Mouse (Mus musculus): ENCODE results near the gene Tshr. TPM values are rescaled to one million over a fixed set of nuclear protein-coding genes. Genes with fewer than 3 reads are reported as not detected.

Gene Tshr
- polyA plus RNA-seq, 1 experiment from 2014 or later: 0.98 TPM

- H3K9ac ChIP-seq (ENCODE audit: low read length): no peak overlapping the region
- ATAC-seq (peak; percentile 89), DNase-seq (ENCODE audit: low spot score) (peak; percentile 94)
- 18% methylated on average over 7 of the region's 7 CpGs for WGBS
- H3K27ac ChIP-seq (ENCODE audit: low read depth, low read length): peak overlapping the region; percentile 52; the same call in 1 of the 2 replicates
- no peaks in the 10 kb centered on the region for H3K36me3 ChIP-seq (ENCODE audit: control insufficient read depth, insufficient read depth, low read length)
- H3K4me2 ChIP-seq (ENCODE audit: low read length): no peak overlapping the region
- no peak overlapping the region for H3K4me3 ChIP-seq (ENCODE audit: low read depth, low read length)
- no peaks in the 10 kb centered on the region for H3K9me3 ChIP-seq (replicated peaks; ENCODE audit: control insufficient read depth, low read length)
- H3K4me1 ChIP-seq (ENCODE audit: control insufficient read depth, insufficient read depth, low read length): peaks cover 18% of the 10 kb centered on the region
- no peaks in the 10 kb centered on the region for H3K27me3 ChIP-seq (replicated peaks; ENCODE audit: control insufficient read depth, insufficient read depth, low read length)
Measured at GRCm38 (mm10) chr12:91412461-91413182, 28.3 kb downstream of the Tshr start.

GRCm38 (mm10) chr12:91415112-91415511 is 30.7 kb downstream of the Tshr start:
- Histone ChIP-seq H3K4me3 (ENCODE audit: low read depth, low read length) (no peak overlapping the region), H3K9ac (ENCODE audit: low read length) (no peak overlapping the region)

DNA sequence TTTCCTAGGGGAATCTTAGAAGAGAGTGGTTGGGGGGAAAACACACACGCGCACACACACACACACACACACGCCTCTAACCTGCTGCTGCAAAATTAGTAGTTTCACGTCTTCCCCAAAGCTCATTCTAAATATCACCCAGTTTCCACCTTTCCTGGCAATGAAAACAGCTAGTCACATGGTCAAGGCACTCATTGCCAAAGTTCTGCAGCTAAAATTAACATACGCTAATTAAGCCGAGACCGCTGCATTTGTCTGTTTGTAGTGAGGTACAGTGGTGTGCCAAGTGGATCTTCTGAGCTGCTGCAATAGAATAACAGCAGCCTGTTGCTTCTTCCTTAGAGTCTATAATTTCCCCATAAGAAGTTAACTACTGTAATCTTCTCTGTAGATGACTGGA is 32.5 kb downstream of the Tshr start:
- Histone ChIP-seq H3K27me3 (replicated peaks; ENCODE audit: control insufficient read depth, insufficient read depth, low read length) (no peaks in the 10 kb centered on the region), H3K4me2 (ENCODE audit: low read length) (no peak overlapping the region), H3K4me3 (ENCODE audit: low read depth, low read length) (no peak overlapping the region), H3K9ac (ENCODE audit: low read length) (no peak overlapping the region), H3K4me1 (ENCODE audit: control insufficient read depth, insufficient read depth, low read length) (peaks cover 18% of the 10 kb centered on the region), H3K9me3 (replicated peaks; ENCODE audit: control insufficient read depth, low read length) (no peaks in the 10 kb centered on the region), H3K36me3 (ENCODE audit: control insufficient read depth, insufficient read depth, low read length) (no peaks in the 10 kb centered on the region), H3K27ac (ENCODE audit: low read depth, low read length) (no peak overlapping the region)
- ATAC-seq (peak; percentile 31), DNase-seq (ENCODE audit: low spot score) (peak; percentile 83)
- WGBS: 42% methylated on average over 7 of the region's 7 CpGs

More at GRCm38 (mm10) chr12:91415112-91415511, 30.7 kb downstream of the Tshr start:
- ATAC-seq: no peak
- H3K9me3 ChIP-seq (replicated peaks; ENCODE audit: control insufficient read depth, low read length): no peaks in the 10 kb centered on the region
- H3K36me3 ChIP-seq (ENCODE audit: control insufficient read depth, insufficient read depth, low read length): no peaks in the 10 kb centered on the region
- H3K27me3 ChIP-seq (replicated peaks; ENCODE audit: control insufficient read depth, insufficient read depth, low read length): no peaks in the 10 kb centered on the region
- DNase-seq (ENCODE audit: low spot score): no peak
- no peak overlapping the region for H3K4me2 ChIP-seq (ENCODE audit: low read length)
- WGBS: 72% methylated on average over 6 of the region's 6 CpGs
- H3K27ac ChIP-seq (ENCODE audit: low read depth, low read length): no peak overlapping the region
- H3K4me1 ChIP-seq (ENCODE audit: control insufficient read depth, insufficient read depth, low read length): peaks cover 18% of the 10 kb centered on the region

- no peaks in the 10 kb centered on the region for H3K27me3 ChIP-seq (replicated peaks; ENCODE audit: control insufficient read depth, insufficient read depth, low read length)
- no peak overlapping the region for H3K4me2 ChIP-seq (ENCODE audit: low read length)
- no peaks in the 10 kb centered on the region for H3K9me3 ChIP-seq (replicated peaks; ENCODE audit: control insufficient read depth, low read length)
- no peak overlapping the region for H3K9ac ChIP-seq (ENCODE audit: low read length)
- peaks cover 9% of the 10 kb centered on the region; the same call in 1 of the 2 replicates for H3K4me1 ChIP-seq (ENCODE audit: control insufficient read depth, insufficient read depth, low read length)
- no peak overlapping the region for H3K4me3 ChIP-seq (ENCODE audit: low read depth, low read length)
- DNase-seq (ENCODE audit: low spot score): peak; percentile 60
- 48% methylated on average over 7 of the region's 7 CpGs for WGBS
- no peak for ATAC-seq
- H3K27ac ChIP-seq (ENCODE audit: low read depth, low read length): no peak overlapping the region
- no peaks in the 10 kb centered on the region for H3K36me3 ChIP-seq (ENCODE audit: control insufficient read depth, insufficient read depth, low read length)
Measured at GRCm38 (mm10) chr12:91418791-91419190, 34.4 kb downstream of the Tshr start.

DNA sequence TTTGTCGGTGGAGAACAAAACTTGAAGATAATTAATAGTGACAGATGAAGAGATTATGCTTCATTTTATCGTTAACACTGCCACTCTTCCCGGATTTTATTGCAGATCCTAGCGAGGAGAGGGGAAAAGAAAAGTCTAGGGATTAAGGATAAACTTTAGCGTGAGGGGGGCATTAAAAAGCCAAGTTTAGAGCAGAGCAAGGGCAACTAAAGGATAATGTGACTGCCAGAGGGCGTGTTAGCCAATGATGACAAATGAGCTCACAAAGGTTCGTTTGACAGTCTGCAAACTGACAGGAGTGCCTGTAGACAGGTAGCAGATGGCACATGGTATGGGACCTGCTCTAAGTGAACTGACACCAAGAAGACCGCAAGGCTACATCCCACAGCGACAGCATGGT is 36.9 kb downstream of the Tshr start:
- ATAC-seq (no peak), DNase-seq (ENCODE audit: low spot score) (no peak)
- 43% methylated on average over 9 of the region's 9 CpGs for WGBS
- Histone ChIP-seq H3K4me3 (ENCODE audit: low read depth, low read length) (no peak overlapping the region), H3K27ac (ENCODE audit: low read depth, low read length) (no peak overlapping the region), H3K27me3 (replicated peaks; ENCODE audit: control insufficient read depth, insufficient read depth, low read length) (no peaks in the 10 kb centered on the region), H3K9me3 (replicated peaks; ENCODE audit: control insufficient read depth, low read length) (no peaks in the 10 kb centered on the region), H3K36me3 (ENCODE audit: control insufficient read depth, insufficient read depth, low read length) (no peaks in the 10 kb centered on the region), H3K9ac (ENCODE audit: low read length) (no peak overlapping the region), H3K4me2 (ENCODE audit: low read length) (no peak overlapping the region), H3K4me1 (ENCODE audit: control insufficient read depth, insufficient read depth, low read length) (peaks cover 9% of the 10 kb centered on the region; the same call in 1 of the 2 replicates)

DNA sequence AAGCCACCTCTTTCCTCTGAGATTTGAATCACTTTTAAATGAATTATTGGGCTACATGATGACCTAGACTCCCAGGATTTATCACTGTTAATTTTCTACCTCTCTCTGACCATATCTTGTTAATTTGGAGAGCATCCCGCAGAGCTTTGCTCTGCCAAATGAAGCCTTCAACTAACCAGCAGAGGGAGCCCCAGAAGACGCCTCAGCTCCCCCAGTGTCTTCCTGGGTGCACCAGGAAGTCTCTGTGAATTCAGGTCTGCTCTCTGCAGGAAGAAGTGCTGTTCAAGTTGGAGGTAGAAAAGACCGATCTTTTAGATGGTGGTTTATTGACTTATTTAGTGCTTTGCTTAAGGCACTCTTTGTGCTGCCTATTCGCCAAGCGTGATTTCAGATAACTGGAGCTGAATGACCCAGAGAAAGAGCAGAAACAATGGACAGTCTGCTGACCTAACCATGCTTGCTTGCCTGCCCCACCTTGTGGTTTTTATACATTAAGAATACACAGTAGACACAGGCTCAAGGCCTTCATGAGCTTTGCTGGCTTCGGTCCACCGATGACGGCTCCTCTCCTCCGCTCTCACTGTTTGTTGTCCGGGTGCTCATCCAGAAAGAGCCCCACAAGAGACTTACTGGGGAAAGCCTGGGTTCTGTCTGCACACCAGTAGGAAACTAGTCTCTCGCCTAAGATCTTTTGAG is 38.9 kb downstream of the Tshr start:
- 71% methylated on average over 11 of the region's 11 CpGs for WGBS
- Histone ChIP-seq H3K4me2 (ENCODE audit: low read length) (no peak overlapping the region), H3K4me1 (ENCODE audit: control insufficient read depth, insufficient read depth, low read length) (peaks cover 3% of the 10 kb centered on the region; the same call in 1 of the 2 replicates), H3K9ac (ENCODE audit: low read length) (no peak overlapping the region), H3K27me3 (replicated peaks; ENCODE audit: control insufficient read depth, insufficient read depth, low read length) (no peaks in the 10 kb centered on the region), H3K4me3 (ENCODE audit: low read depth, low read length) (no peak overlapping the region), H3K9me3 (replicated peaks; ENCODE audit: control insufficient read depth, low read length) (no peaks in the 10 kb centered on the region), H3K27ac (ENCODE audit: low read depth, low read length) (no peak overlapping the region), H3K36me3 (ENCODE audit: control insufficient read depth, insufficient read depth, low read length) (no peaks in the 10 kb centered on the region)
- DNase-seq (ENCODE audit: low spot score): peak; percentile 70
- peak; percentile 67 for ATAC-seq

DNA sequence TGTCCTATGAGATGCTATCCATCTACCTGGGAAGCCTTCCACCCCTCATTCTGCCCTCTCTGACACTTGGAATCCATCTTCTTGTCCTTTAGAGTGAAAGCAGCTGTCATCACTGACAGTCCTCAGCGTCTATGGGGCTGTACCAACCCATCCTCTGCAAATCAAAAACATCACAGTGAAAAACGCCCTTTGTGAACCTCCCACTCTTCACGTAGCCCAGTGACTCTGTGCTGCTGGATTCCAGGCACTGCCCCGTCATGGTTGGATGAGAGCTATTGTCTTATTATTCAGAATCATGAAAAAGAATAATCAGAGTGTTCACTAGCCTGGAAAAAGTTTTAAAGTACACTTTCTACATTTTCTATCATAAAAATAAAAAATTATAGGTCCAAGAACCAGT is 42.1 kb downstream of the Tshr start:
- Histone ChIP-seq H3K9ac (ENCODE audit: low read length) (no peak overlapping the region), H3K4me1 (ENCODE audit: control insufficient read depth, insufficient read depth, low read length) (peaks cover 3% of the 10 kb centered on the region; the same call in 1 of the 2 replicates), H3K36me3 (ENCODE audit: control insufficient read depth, insufficient read depth, low read length) (no peaks in the 10 kb centered on the region), H3K4me2 (ENCODE audit: low read length) (no peak overlapping the region), H3K9me3 (replicated peaks; ENCODE audit: control insufficient read depth, low read length) (no peaks in the 10 kb centered on the region), H3K4me3 (ENCODE audit: low read depth, low read length) (no peak overlapping the region), H3K27me3 (replicated peaks; ENCODE audit: control insufficient read depth, insufficient read depth, low read length) (no peaks in the 10 kb centered on the region), H3K27ac (ENCODE audit: low read depth, low read length) (no peak overlapping the region)
- WGBS: 48% methylated on average over 4 of the region's 4 CpGs
- ATAC-seq: no peak
- no peak for DNase-seq (ENCODE audit: low spot score)

DNA sequence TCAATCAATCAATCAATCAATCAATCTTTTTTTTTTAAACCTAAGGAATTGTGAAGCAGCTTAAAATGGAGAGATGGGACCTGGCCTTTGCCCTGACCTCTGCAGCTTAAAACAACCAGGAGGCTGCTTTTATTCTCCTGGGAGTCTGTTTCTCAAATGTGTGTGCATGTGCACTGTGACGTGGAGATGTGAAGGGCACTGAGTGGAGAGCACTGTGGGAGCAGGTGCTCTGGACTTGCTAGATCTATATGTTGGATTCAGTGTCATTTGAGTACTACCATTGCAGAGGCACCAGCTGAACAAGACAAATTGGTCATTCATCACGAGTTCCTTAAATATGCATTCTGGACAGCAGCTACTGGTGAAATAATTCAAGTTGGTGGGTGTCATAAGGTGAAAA is 42.8 kb downstream of the Tshr start:
- H3K9me3 ChIP-seq (replicated peaks; ENCODE audit: control insufficient read depth, low read length): no peaks in the 10 kb centered on the region
- WGBS: 74% methylated on average over 2 of the region's 2 CpGs
- H3K4me2 ChIP-seq (ENCODE audit: low read length): no peak overlapping the region
- H3K4me1 ChIP-seq (ENCODE audit: control insufficient read depth, insufficient read depth, low read length): peaks cover 3% of the 10 kb centered on the region; the same call in 1 of the 2 replicates
- no peaks in the 10 kb centered on the region for H3K27me3 ChIP-seq (replicated peaks; ENCODE audit: control insufficient read depth, insufficient read depth, low read length)
- DNase-seq (ENCODE audit: low spot score): no peak
- no peak overlapping the region for H3K27ac ChIP-seq (ENCODE audit: low read depth, low read length)
- H3K9ac ChIP-seq (ENCODE audit: low read length): no peak overlapping the region
- no peak overlapping the region for H3K4me3 ChIP-seq (ENCODE audit: low read depth, low read length)
- no peaks in the 10 kb centered on the region for H3K36me3 ChIP-seq (ENCODE audit: control insufficient read depth, insufficient read depth, low read length)
- no peak for ATAC-seq

- Histone ChIP-seq H3K4me2 (ENCODE audit: low read length) (no peak overlapping the region), H3K27ac (ENCODE audit: low read depth, low read length) (no peak overlapping the region), H3K36me3 (ENCODE audit: control insufficient read depth, insufficient read depth, low read length) (no peaks in the 10 kb centered on the region), H3K9ac (ENCODE audit: low read length) (no peak overlapping the region), H3K27me3 (replicated peaks; ENCODE audit: control insufficient read depth, insufficient read depth, low read length) (no peaks in the 10 kb centered on the region), H3K4me3 (ENCODE audit: low read depth, low read length) (no peak overlapping the region), H3K4me1 (ENCODE audit: control insufficient read depth, insufficient read depth, low read length) (no peaks in the 10 kb centered on the region), H3K9me3 (replicated peaks; ENCODE audit: control insufficient read depth, low read length) (no peaks in the 10 kb centered on the region)
- WGBS: 92% methylated on average over 13 of the region's 13 CpGs
- ATAC-seq: no peak
- DNase-seq (ENCODE audit: low spot score): no peak
Measured at GRCm38 (mm10) chr12:91482195-91482733, 97.9 kb downstream of the Tshr start.
